In genomic region chr15:85574086-85574485, GRCm38 (mm10) we compare ENCODE assay signal across 24 mouse cellular contexts. TPM values are rescaled to one million over a fixed set of nuclear protein-coding genes. Genes with fewer than 3 reads are reported as not detected.
DNase-seq lines count a peak whose midpoint lies in the region; ATAC-seq and TF ChIP-seq lines count a peak whose summit lies in the region.
"Had no signal": no experiment of that assay in that cellular context is flagged by ENCODE, and none has a peak within 500 bp of the region (broad histone marks: within the 10 kb centered on the region; RNA-seq: fewer than 3 reads in every experiment).

No protein-coding gene starts in this region.

- H3K27ac ChIP-seq in forebrain, embryonic 10.5 days: peak overlapping the region; percentile 96
- no peak overlapping the region for H3K27ac ChIP-seq in forebrain, postnatal 0 days (ENCODE audit: low read depth, low read length)
- no peak overlapping the region for H3K27ac ChIP-seq in midbrain, embryonic 11.5 days (ENCODE audit: low read depth, low read length)
- no peak overlapping the region for H3K27ac ChIP-seq in midbrain, postnatal 0 days (ENCODE audit: low read depth, low read length)
- H3K27ac ChIP-seq in forebrain, embryonic 14.5 days (ENCODE audit: low read depth, low read length): 0 out of 2 replicates have a peak overlapping the region, but pooled peaks have one; percentile 44
- peak overlapping the region; percentile 85; the same call in 1 of the 2 replicates for H3K27ac ChIP-seq in hindbrain, postnatal 0 days
- H3K27ac ChIP-seq: embryonic facial prominence, embryonic 15.5 days; limb, embryonic 10.5 days; liver, embryonic 15.5 days had no signal

- H3K9ac ChIP-seq in forebrain, postnatal 0 days: no peak overlapping the region
- no peak overlapping the region for H3K9ac ChIP-seq in midbrain, embryonic 11.5 days (ENCODE audit: low read length)
- no peak overlapping the region for H3K9ac ChIP-seq in midbrain, postnatal 0 days (replicated peaks; ENCODE audit: low read length, poor library complexity, severe bottlenecking)
- H3K9ac ChIP-seq in forebrain, embryonic 14.5 days (ENCODE audit: low read length): 0 out of 2 replicates have a peak overlapping the region, but pooled peaks have one; percentile 17
- no peak overlapping the region for H3K9ac ChIP-seq in hindbrain, postnatal 0 days (replicated peaks; ENCODE audit: low read length)
- H3K9ac ChIP-seq: embryonic facial prominence, embryonic 15.5 days; heart, embryonic 12.5 days; liver, embryonic 15.5 days had no signal

- peak overlapping the region; percentile 80 for H3K4me3 ChIP-seq in forebrain, embryonic 10.5 days
- no peak overlapping the region for H3K4me3 ChIP-seq in forebrain, postnatal 0 days (ENCODE audit: low read depth, low read length)
- H3K4me3 ChIP-seq in midbrain, embryonic 11.5 days (ENCODE audit: low read depth, low read length): no peak overlapping the region
- H3K4me3 ChIP-seq in midbrain, postnatal 0 days (ENCODE audit: low read depth, low read length): no peak overlapping the region
- no peak overlapping the region for H3K4me3 ChIP-seq in forebrain, embryonic 14.5 days (ENCODE audit: low read depth, low read length)
- H3K4me3 ChIP-seq in hindbrain, postnatal 0 days (ENCODE audit: low read length): no peak overlapping the region
- H3K4me3 ChIP-seq: embryonic facial prominence, embryonic 15.5 days; heart, embryonic 12.5 days; limb, embryonic 10.5 days; liver, embryonic 15.5 days had no signal

- no peak for TF ChIP-seq CTCF in forebrain, postnatal 0 days (IDR thresholded peaks at IDR 0.05; ENCODE audit: low read depth)
- no peak for TF ChIP-seq CTCF in midbrain, postnatal 0 days (IDR thresholded peaks at IDR 0.05)
- TF ChIP-seq CTCF in hindbrain, postnatal 0 days (IDR thresholded peaks at IDR 0.05; ENCODE audit: low read depth): no peak

- H3K9me3 ChIP-seq in forebrain, embryonic 10.5 days: no peaks in the 10 kb centered on the region
- H3K9me3 ChIP-seq in forebrain, postnatal 0 days (ENCODE audit: low read length): no peaks in the 10 kb centered on the region
- H3K9me3 ChIP-seq in midbrain, embryonic 11.5 days (ENCODE audit: control insufficient read depth, low read length): no peaks in the 10 kb centered on the region
- H3K9me3 ChIP-seq in midbrain, postnatal 0 days (ENCODE audit: low read length): no peaks in the 10 kb centered on the region
- no peaks in the 10 kb centered on the region for H3K9me3 ChIP-seq in forebrain, embryonic 14.5 days (replicated peaks; ENCODE audit: control insufficient read depth, low read length)
- H3K9me3 ChIP-seq in hindbrain, postnatal 0 days (ENCODE audit: low read length): no peaks in the 10 kb centered on the region
- H3K9me3 ChIP-seq: embryonic facial prominence, embryonic 15.5 days; heart, embryonic 12.5 days; limb, embryonic 10.5 days; liver, embryonic 15.5 days had no signal

- peaks cover 40% of the 10 kb centered on the region for H3K36me3 ChIP-seq in forebrain, embryonic 10.5 days (replicated peaks)
- no peaks in the 10 kb centered on the region for H3K36me3 ChIP-seq in forebrain, postnatal 0 days (ENCODE audit: insufficient read depth)
- H3K36me3 ChIP-seq in midbrain, embryonic 11.5 days (ENCODE audit: control insufficient read depth, insufficient read depth, low read length): no peaks in the 10 kb centered on the region
- no peaks in the 10 kb centered on the region for H3K36me3 ChIP-seq in midbrain, postnatal 0 days (ENCODE audit: insufficient read depth, low read length)
- H3K36me3 ChIP-seq in forebrain, embryonic 14.5 days (ENCODE audit: control insufficient read depth, insufficient read depth, low read length): no peaks in the 10 kb centered on the region
- no peaks in the 10 kb centered on the region for H3K36me3 ChIP-seq in hindbrain, postnatal 0 days (ENCODE audit: insufficient read depth, low read length)
- H3K36me3 ChIP-seq: embryonic facial prominence, embryonic 15.5 days; heart, embryonic 12.5 days; limb, embryonic 10.5 days; liver, embryonic 15.5 days had no signal

- no peak for DNase-seq in forebrain, embryonic 10.5 days (ENCODE audit: extremely low spot score, low spot score)
- DNase-seq in forebrain, postnatal 0 days: no peak
- DNase-seq in midbrain, embryonic 11.5 days (ENCODE audit: low spot score, missing footprints): peak; percentile 54
- DNase-seq in midbrain, postnatal 0 days (ENCODE audit: low spot score): no peak
- DNase-seq in forebrain, embryonic 14.5 days (ENCODE audit: low spot score): no peak
- no peak for DNase-seq in hindbrain, postnatal 0 days (ENCODE audit: low spot score)
- no peak for DNase-seq in kidney, postnatal 36 days
- DNase-seq in adrenal gland, postnatal 14 days: no peak
- DNase-seq: adrenal gland, postnatal 36 days; cerebellum, adult 11 months; cerebellum, adult 9-11 months; gastrocnemius, postnatal 14 days; heart, adult 11 months; heart, postnatal 10 days; kidney, adult 11 months; liver; right cerebral cortex, adult 18-20 months; thymus, adult 18-20 months; thymus, postnatal 36 days had no signal

- H3K4me2 ChIP-seq in forebrain, postnatal 0 days (ENCODE audit: low read depth): no peak overlapping the region
- no peak overlapping the region for H3K4me2 ChIP-seq in midbrain, embryonic 11.5 days
- no peak overlapping the region for H3K4me2 ChIP-seq in midbrain, postnatal 0 days (ENCODE audit: low read depth, low read length, poor library complexity, severe bottlenecking)
- peak overlapping the region; percentile 18; the same call in 1 of the 2 replicates for H3K4me2 ChIP-seq in forebrain, embryonic 14.5 days (ENCODE audit: low read length)
- H3K4me2 ChIP-seq in hindbrain, postnatal 0 days (ENCODE audit: low read depth, low read length): no peak overlapping the region
- H3K4me2 ChIP-seq: embryonic facial prominence, embryonic 15.5 days; heart, embryonic 12.5 days; liver, embryonic 15.5 days had no signal

- ATAC-seq in forebrain, postnatal 0 days: no peak
- ATAC-seq in midbrain, embryonic 11.5 days (ENCODE audit: low FRiP score): no peak
- no peak for ATAC-seq in midbrain, postnatal 0 days (ENCODE audit: low FRiP score)
- no peak for ATAC-seq in forebrain, embryonic 14.5 days
- ATAC-seq in hindbrain, postnatal 0 days: no peak

- H3K27me3 ChIP-seq in forebrain, embryonic 10.5 days (ENCODE audit: poor library complexity, severe bottlenecking): peaks cover 77% of the 10 kb centered on the region
- H3K27me3 ChIP-seq in forebrain, postnatal 0 days (ENCODE audit: insufficient read depth, low read length): peaks cover 7% of the 10 kb centered on the region
- peaks cover 54% of the 10 kb centered on the region for H3K27me3 ChIP-seq in midbrain, embryonic 11.5 days (ENCODE audit: control insufficient read depth, insufficient read depth, low read length)
- peaks cover 35% of the 10 kb centered on the region for H3K27me3 ChIP-seq in midbrain, postnatal 0 days (ENCODE audit: insufficient read depth, low read length)
- peaks cover 16% of the 10 kb centered on the region for H3K27me3 ChIP-seq in forebrain, embryonic 14.5 days (replicated peaks; ENCODE audit: control insufficient read depth, insufficient read depth, low read length)
- H3K27me3 ChIP-seq in hindbrain, postnatal 0 days (ENCODE audit: insufficient read depth, low read length): peaks cover 33% of the 10 kb centered on the region

- H3K4me1 ChIP-seq in forebrain, embryonic 10.5 days: peaks cover 100% of the 10 kb centered on the region
- 0 out of 2 replicates have a peak, but pooled peaks cover 7% of the 10 kb centered on the region for H3K4me1 ChIP-seq in forebrain, postnatal 0 days (ENCODE audit: insufficient read depth)
- peaks cover 48% of the 10 kb centered on the region for H3K4me1 ChIP-seq in midbrain, embryonic 11.5 days (ENCODE audit: control insufficient read depth, insufficient read depth, low read length)
- peaks cover 11% of the 10 kb centered on the region; the same call in 1 of the 2 replicates for H3K4me1 ChIP-seq in midbrain, postnatal 0 days (ENCODE audit: insufficient read depth, low read length)
- H3K4me1 ChIP-seq in forebrain, embryonic 14.5 days (ENCODE audit: control insufficient read depth, insufficient read depth, low read length): peaks cover 40% of the 10 kb centered on the region
- peaks cover 23% of the 10 kb centered on the region; the same call in 1 of the 2 replicates for H3K4me1 ChIP-seq in hindbrain, postnatal 0 days (ENCODE audit: insufficient read depth, low read length)
- H3K4me1 ChIP-seq: liver, embryonic 15.5 days had no signal

- WGBS in forebrain, embryonic 10.5 days: 69% methylated on average over 5 of the region's 5 CpGs
- 65% methylated on average over 5 of the region's 5 CpGs for WGBS in forebrain, postnatal 0 days
- 67% methylated on average over 5 of the region's 5 CpGs for WGBS in midbrain, embryonic 11.5 days
- 67% methylated on average over 5 of the region's 5 CpGs for WGBS in midbrain, postnatal 0 days
- WGBS in forebrain, embryonic 14.5 days: 62% methylated on average over 5 of the region's 5 CpGs
- 63% methylated on average over 5 of the region's 5 CpGs for WGBS in hindbrain, postnatal 0 days

RNA-seq across cellular contexts. Expression of gene Wnt7b, which starts 8.2 kb away (rescaled TPM):
- polyA plus RNA-seq in forebrain, embryonic 10.5 days (2016; fragmentation: Nextera tagmentation; extraction: Ambion mirVana): 126 and 134 TPM in 2 replicates
- total RNA-seq in forebrain, postnatal 0 days (2014; rRNA removed): 59.3 and 67.3 TPM in 2 replicates
- 54.0 and 68.4 TPM in 2 replicates for polyA plus RNA-seq in forebrain, postnatal 0 days (2015; fragmentation: Nextera tagmentation; extraction: Ambion mirVana)
- 38.5 and 44.3 TPM in 2 replicates for polyA plus RNA-seq in midbrain, embryonic 11.5 days (2014; fragmentation: Nextera tagmentation; extraction: Ambion mirVana)
- total RNA-seq in midbrain, postnatal 0 days (2014; rRNA removed): 26.3 and 34.3 TPM in 2 replicates
- polyA plus RNA-seq in midbrain, postnatal 0 days (2015; fragmentation: Nextera tagmentation; extraction: Ambion mirVana): 19.0 and 19.5 TPM in 2 replicates
- 73.4 and 84.7 TPM in 2 replicates for polyA plus RNA-seq in forebrain, embryonic 14.5 days (2014; fragmentation: Nextera tagmentation; extraction: Ambion mirVana)
- 56.6 and 63.1 TPM in 2 replicates for total RNA-seq in hindbrain, postnatal 0 days (2014; rRNA removed)
- polyA plus RNA-seq in hindbrain, postnatal 0 days (2015; fragmentation: Nextera tagmentation; extraction: Ambion mirVana): 26.0 and 27.2 TPM in 2 replicates
- 0.30 and 0.75 TPM in 2 replicates for total RNA-seq in adrenal gland, postnatal 14 days (2021)
- total RNA-seq: common myeloid progenitor, adult 5-6 weeks had no signal

Comparison
In these comparisons a context has a peak if more than half of its experiments do, and no peak if none do; other contexts are left out.
1. H3K27ac ChIP-seq: peak in forebrain, embryonic 10.5 days (single experiment), forebrain, embryonic 14.5 days (single experiment) and hindbrain, postnatal 0 days (single experiment); none in forebrain, postnatal 0 days (single experiment), midbrain, embryonic 11.5 days (single experiment) and midbrain, postnatal 0 days (single experiment).